Comparison of ENCODE assay signal across 9 mouse cellular contexts in genomic region chr3:135440621-135441020, GRCm38 (mm10). TPM values are rescaled to one million over a fixed set of nuclear protein-coding genes. Genes with fewer than 3 reads are reported as not detected.
DNase-seq lines count a peak whose midpoint lies in the region; ATAC-seq and TF ChIP-seq lines count a peak whose summit lies in the region.
"Had no signal": no experiment of that assay in that cellular context is flagged by ENCODE, and none has a peak within 500 bp of the region (broad histone marks: within the 10 kb centered on the region; RNA-seq: fewer than 3 reads in every experiment).

No protein-coding gene starts in this region.

- peaks cover 17% of the 10 kb centered on the region for H3K4me1 ChIP-seq in heart, embryonic 12.5 days (replicated peaks)
- H3K4me1 ChIP-seq in E14TG2a.4 (replicated peaks; ENCODE audit: low read depth, low read length) = peaks cover 58% of the 10 kb centered on the region
- H3K4me1 ChIP-seq in erythroblast, embryonic 14.5 days (ENCODE audit: control insufficient read depth) = peaks cover 35% of the 10 kb centered on the region
- H3K4me1 ChIP-seq in limb, embryonic 14.5 days (ENCODE audit: control insufficient read depth, insufficient read depth, low read length) = peaks cover 10% of the 10 kb centered on the region

- TF ChIP-seq POLR2A in limb, embryonic 14.5 days (IDR thresholded peaks at IDR 0.05; ENCODE audit: borderline replicate concordance, extremely low read depth, insufficient read depth, insufficient read length) = no peak

- peak overlapping the region; percentile 99 for H3K9ac ChIP-seq in heart, embryonic 12.5 days
- peak overlapping the region; percentile 99 for H3K9ac ChIP-seq in limb, embryonic 14.5 days (ENCODE audit: low read depth, low read length, severe bottlenecking)

- H3K4me3 ChIP-seq in heart, embryonic 12.5 days = peak overlapping the region; percentile 83
- H3K4me3 ChIP-seq in E14TG2a.4 (replicated peaks; ENCODE audit: low read length) = peak overlapping the region; percentile 94
- H3K4me3 ChIP-seq in erythroblast, embryonic 14.5 days (replicated peaks) = peak overlapping the region; percentile 100
- peak overlapping the region; percentile 87 for H3K4me3 ChIP-seq in limb, embryonic 14.5 days (replicated peaks; ENCODE audit: low read length)

- no peaks in the 10 kb centered on the region for H3K9me3 ChIP-seq in heart, embryonic 12.5 days (replicated peaks)
- no peaks in the 10 kb centered on the region for H3K9me3 ChIP-seq in E14TG2a.4 (ENCODE audit: low read length)
- no peaks in the 10 kb centered on the region for H3K9me3 ChIP-seq in erythroblast, embryonic 14.5 days (ENCODE audit: control insufficient read depth, low read length)
- no peaks in the 10 kb centered on the region for H3K9me3 ChIP-seq in limb, embryonic 14.5 days (ENCODE audit: control insufficient read depth, low read length)

- H3K27me3 ChIP-seq in heart, embryonic 12.5 days (replicated peaks) = no peaks in the 10 kb centered on the region
- no peaks in the 10 kb centered on the region for H3K27me3 ChIP-seq in E14TG2a.4 (ENCODE audit: insufficient read depth, low read length)
- H3K27me3 ChIP-seq in erythroblast, embryonic 14.5 days (ENCODE audit: control insufficient read depth) = no peaks in the 10 kb centered on the region
- no peaks in the 10 kb centered on the region for H3K27me3 ChIP-seq in limb, embryonic 14.5 days (ENCODE audit: control insufficient read depth, insufficient read depth, low read length)
- H3K27me3 ChIP-seq: Patski had no signal

- no peak overlapping the region for H3K27ac ChIP-seq in heart, embryonic 12.5 days (ENCODE audit: poor library complexity, severe bottlenecking)
- H3K27ac ChIP-seq in limb, embryonic 14.5 days (replicated peaks; ENCODE audit: low read depth, low read length) = no peak overlapping the region

- ATAC-seq in heart, embryonic 12.5 days (ENCODE audit: insufficient number of reproducible peaks, low FRiP score) = no peak
- no peak for ATAC-seq in limb, embryonic 14.5 days (ENCODE audit: low FRiP score, low read depth)
- ATAC-seq: Patski had no signal

- 37% methylated on average over 10 of the region's 10 CpGs for WGBS in heart, embryonic 12.5 days
- WGBS in limb, embryonic 14.5 days = 37% methylated on average over 10 of the region's 10 CpGs

- DNase-seq in heart, postnatal 4 days = no peak
- DNase-seq in limb, embryonic 14.5 days (ENCODE audit: low spot score) = no peak
- DNase-seq in yolk sac, embryonic 10.5 days (ENCODE audit: low spot score) = peak; percentile 8
- DNase-seq in left cerebral cortex, adult 18-20 months (ENCODE audit: low spot score in 2 of 2) = no peak
- DNase-seq in thymus, postnatal 10 days (ENCODE audit: low spot score in 2 of 2) = no peak

- peaks cover 5% of the 10 kb centered on the region; the same call in 1 of the 2 replicates for H3K36me3 ChIP-seq in heart, embryonic 12.5 days
- peaks cover 60% of the 10 kb centered on the region for H3K36me3 ChIP-seq in E14TG2a.4 (ENCODE audit: insufficient read depth, low read length)
- H3K36me3 ChIP-seq in erythroblast, embryonic 14.5 days (ENCODE audit: control insufficient read depth) = peaks cover 64% of the 10 kb centered on the region
- peaks cover 32% of the 10 kb centered on the region for H3K36me3 ChIP-seq in limb, embryonic 14.5 days (ENCODE audit: control insufficient read depth, insufficient read depth, low read length)

- no peak for TF ChIP-seq CTCF in E14TG2a.4 (conservative IDR thresholded peaks at IDR 0.05; ENCODE audit: low read length)

- peak overlapping the region; percentile 86 for H3K4me2 ChIP-seq in heart, embryonic 12.5 days
- H3K4me2 ChIP-seq in limb, embryonic 14.5 days (replicated peaks; ENCODE audit: low read depth, low read length, severe bottlenecking) = peak overlapping the region; percentile 96

RNA-seq across cellular contexts. Expression of gene Ube2d3, which starts 2.7 kb away (rescaled TPM):
- polyA plus RNA-seq in heart, embryonic 12.5 days (2016; fragmentation: Nextera tagmentation; extraction: Ambion mirVana) = 447 and 459 TPM in 2 replicates
- total RNA-seq in heart, postnatal 4 days (2021) = 100 to 1,000 TPM; 389 to 397 TPM
- 24.9 and 31.3 TPM in 2 replicates for polyA plus RNA-seq in erythroblast, embryonic 14.5 days (2012)
- polyA plus RNA-seq in limb, embryonic 14.5 days (2012; rRNA removed) = 376 and 429 TPM in 2 replicates
- polyA plus RNA-seq in limb, embryonic 14.5 days (2014; fragmentation: Nextera tagmentation; extraction: Ambion mirVana) = 518 and 519 TPM in 2 replicates
- total RNA-seq in left cerebral cortex, adult 18-20 months (2021) = 100 to 1,000 TPM; 238 to 245 TPM

RNA-seq across cellular contexts. Expression of gene Cisd2, which starts 16.9 kb away (rescaled TPM):
- polyA plus RNA-seq in heart, embryonic 12.5 days (2016; fragmentation: Nextera tagmentation; extraction: Ambion mirVana) = 58.9 and 60.0 TPM in 2 replicates
- total RNA-seq in heart, postnatal 4 days (2021) = 10 to 100 TPM; 35.6 to 38.2 TPM
- 3.5 TPM in 2 replicates for polyA plus RNA-seq in erythroblast, embryonic 14.5 days (2012)
- 37.1 and 44.6 TPM in 2 replicates for polyA plus RNA-seq in limb, embryonic 14.5 days (2012; rRNA removed)
- polyA plus RNA-seq in limb, embryonic 14.5 days (2014; fragmentation: Nextera tagmentation; extraction: Ambion mirVana) = 46.9 and 49.7 TPM in 2 replicates
- total RNA-seq in left cerebral cortex, adult 18-20 months (2021) = 10 to 100 TPM; 34.6 to 36.0 TPM

RNA-seq across cellular contexts. Expression of gene Manba, which starts 44.8 kb away (rescaled TPM):
- polyA plus RNA-seq in heart, embryonic 12.5 days (2016; fragmentation: Nextera tagmentation; extraction: Ambion mirVana) = 42.2 and 43.7 TPM in 2 replicates
- 10 to 100 TPM; 24.8 to 26.6 TPM for total RNA-seq in heart, postnatal 4 days (2021)
- polyA plus RNA-seq in erythroblast, embryonic 14.5 days (2012) = 0.03 TPM in 1 of 2 replicates, not detected in the other
- 3.3 and 4.2 TPM in 2 replicates for polyA plus RNA-seq in limb, embryonic 14.5 days (2012; rRNA removed)
- polyA plus RNA-seq in limb, embryonic 14.5 days (2014; fragmentation: Nextera tagmentation; extraction: Ambion mirVana) = 6.5 and 7.6 TPM in 2 replicates
- total RNA-seq in left cerebral cortex, adult 18-20 months (2021) = 10 to 100 TPM in 1 of 2 experiments, 1 to 10 TPM in 1; 9.1 to 10.1 TPM

Comparison
In these comparisons a context has a peak if more than half of its experiments do, and no peak if none do; other contexts are left out.
1. RNA of gene Ube2d3, which starts 2.7 kb away (polyA plus RNA-seq): 376 to 519 TPM in limb, embryonic 14.5 days and 447 to 459 TPM in heart, embryonic 12.5 days; 24.9 to 31.3 TPM in erythroblast, embryonic 14.5 days; every median in the first group is over 10 times any median in the second.
2. Peak in every context shown above with its lines, with median percentiles within 50 percentile points of each other: H3K4me3 ChIP-seq.